Mouse (Mus musculus) forebrain, postnatal 0 days (tissue): ENCODE data around the gene Cdk19. TPM values are rescaled to one million over a fixed set of nuclear protein-coding genes. Genes with fewer than 3 reads are reported as not detected.

Source experiments
- ATAC-seq: fragments of 200-750 bp; cut with Nextera tagmentation; 2 replicates; pipeline ENCODE4 v1.8.0; 2017; ENCODE audit warnings: mild to moderate bottlenecking, moderate library complexity
- DNase-seq: peaks from one replicate; pipeline ENCODE4 v3.0.0-alpha.2; 2015
- H3K27ac ChIP-seq: fragments of 300-500 bp; sonication (generic); 2 replicates; pipeline ENCODE4 v1.5.1; 2014; ENCODE audit warnings: low read depth, mild to moderate bottlenecking, antibody characterized with exemption, low read length, moderate library complexity, mixed read lengths
- H3K27me3 ChIP-seq: fragments of 300-500 bp; sonication (generic); 2 replicates; pipeline ENCODE4 v1.6.1; 2014; ENCODE audit warnings: mild to moderate bottlenecking, low read length, mixed read lengths; ENCODE audit not compliant: insufficient read depth
- H3K36me3 ChIP-seq: fragments of 300-500 bp; sonication (generic); 2 replicates; pipeline ENCODE4 v1.6.1; 2014; ENCODE audit warnings: mild to moderate bottlenecking, moderate library complexity; ENCODE audit not compliant: insufficient read depth
- H3K4me1 ChIP-seq: fragments of 300-500 bp; sonication (generic); 2 replicates; pipeline ENCODE4 v1.6.1; 2014; ENCODE audit warnings: antibody characterized with exemption; ENCODE audit not compliant: insufficient read depth
- H3K4me2 ChIP-seq: fragments of 300-500 bp; sonication (generic); 2 replicates; pipeline ENCODE4 v1.6.1; 2014; ENCODE audit warnings: low read depth, mild to moderate bottlenecking, moderate library complexity
- H3K4me3 ChIP-seq: fragments of 300-500 bp; sonication (generic); 2 replicates; pipeline ENCODE4 v1.5.1; 2014; ENCODE audit warnings: low read depth, low read length, mixed read lengths
- H3K9ac ChIP-seq: fragments of 300-500 bp; sonication (generic); 2 replicates; pipeline ENCODE4 v1.6.1; 2014; ENCODE audit warnings: mild to moderate bottlenecking
- H3K9me3 ChIP-seq: fragments of 300-500 bp; sonication (generic); 2 replicates; pipeline ENCODE4 v1.6.1; 2016; ENCODE audit warnings: low read length
- CTCF ChIP-seq: sonication (generic); IDR thresholded peaks from 2 replicates; pipeline ENCODE4 v1.5.1; 2016; ENCODE audit warnings: antibody characterized with exemption, control low read depth, low read depth
- WGBS: fragments of 180-500 bp; shearing (Covaris S2); extraction: QIAGEN DNeasy Blood & Tissue Kit; methylation state at CpG from one replicate; pipeline ENCODE4 v1.1.7; 2014; 5-methylcytosine and 5-hydroxymethylcytosine counted together
- polyA plus RNA-seq: library from polyadenylated mRNA; unstranded; fragments of >200 nt; fragmentation: Nextera tagmentation; extraction: Ambion mirVana; gene quantifications from 2 replicates; pipeline ENCODE4 v1.2.1, GENCODE M21; 2015
- total RNA-seq: library from RNA; depleted of rRNA; stranded (reverse); fragments of >200 nt; gene quantifications from 2 replicates; pipeline ENCODE4 v1.2.3, GENCODE M21; 2014

Cdk19 gene
- total and polyA plus RNA-seq, 2 experiments from 2014 or later, result 11.5 to 33.7 TPM

- Histone ChIP-seq H3K27ac (no peak overlapping the region), H3K9ac (no peak overlapping the region), H3K4me2 (no peak overlapping the region), H3K9me3 (no peaks in the 10 kb centered on the region), H3K36me3 (peaks cover 37% of the 10 kb centered on the region), H3K4me1 (no peaks in the 10 kb centered on the region), H3K4me3 (no peak overlapping the region), H3K27me3 (no peaks in the 10 kb centered on the region)
- ATAC-seq, result no peak
- 89% methylated on average over 5 of the region's 5 CpGs for WGBS
- no peak for DNase-seq
- no peak for TF ChIP-seq CTCF
Observed at GRCm38 (mm10) chr10:40476535-40477285, 137.3 kb downstream of the Cdk19 start.

GRCm38 (mm10) chr10:40477426-40478075, 138.2 kb downstream of the Cdk19 start:
- TF ChIP-seq CTCF, result no peak
- Histone ChIP-seq H3K9ac (no peak overlapping the region), H3K36me3 (peaks cover 37% of the 10 kb centered on the region), H3K9me3 (no peaks in the 10 kb centered on the region), H3K27me3 (no peaks in the 10 kb centered on the region), H3K4me3 (no peak overlapping the region), H3K4me1 (no peaks in the 10 kb centered on the region), H3K4me2 (no peak overlapping the region), H3K27ac (no peak overlapping the region)
- WGBS, result 96% methylated on average over 18 of the region's 18 CpGs
- no peak for DNase-seq
- no peak for ATAC-seq

- H3K9ac ChIP-seq, result no peak overlapping the region
- WGBS, result 95% methylated on average over 3 of the region's 3 CpGs
- TF ChIP-seq CTCF, result no peak
- H3K4me1 ChIP-seq, result no peaks in the 10 kb centered on the region
- no peaks in the 10 kb centered on the region for H3K27me3 ChIP-seq
- no peak overlapping the region for H3K4me3 ChIP-seq
- no peak overlapping the region for H3K4me2 ChIP-seq
- no peak for ATAC-seq
- H3K36me3 ChIP-seq, result peaks cover 37% of the 10 kb centered on the region
- DNase-seq, result no peak
- no peak overlapping the region for H3K27ac ChIP-seq
- no peaks in the 10 kb centered on the region for H3K9me3 ChIP-seq
Observed at GRCm38 (mm10) chr10:40478626-40479025, 139.3 kb downstream of the Cdk19 start.

- no peak for TF ChIP-seq CTCF
- Histone ChIP-seq H3K4me3 (no peak overlapping the region), H3K27ac (no peak overlapping the region), H3K4me2 (no peak overlapping the region), H3K4me1 (no peaks in the 10 kb centered on the region), H3K27me3 (no peaks in the 10 kb centered on the region), H3K9me3 (no peaks in the 10 kb centered on the region), H3K36me3 (peaks cover 37% of the 10 kb centered on the region), H3K9ac (no peak overlapping the region)
- ATAC-seq, result no peak
- 92% methylated on average over 1 of the region's 1 CpGs for WGBS
- no peak for DNase-seq
Observed at GRCm38 (mm10) chr10:40479216-40479615, 139.9 kb downstream of the Cdk19 start.

- no peaks in the 10 kb centered on the region for H3K27me3 ChIP-seq
- TF ChIP-seq CTCF, result no peak
- DNase-seq (no peak), ATAC-seq (no peak)
- no peaks in the 10 kb centered on the region for H3K4me1 ChIP-seq
- H3K9ac ChIP-seq, result no peak overlapping the region
- H3K4me3 ChIP-seq, result no peak overlapping the region
- H3K36me3 ChIP-seq, result peaks cover 34% of the 10 kb centered on the region
- WGBS, result 75% methylated on average over 8 of the region's 8 CpGs
- no peaks in the 10 kb centered on the region for H3K9me3 ChIP-seq
- no peak overlapping the region for H3K4me2 ChIP-seq
- no peak overlapping the region for H3K27ac ChIP-seq
Observed at GRCm38 (mm10) chr10:40479621-40480193, 140.3 kb downstream of the Cdk19 start.

- no peaks in the 10 kb centered on the region for H3K27me3 ChIP-seq
- H3K36me3 ChIP-seq, result peaks cover 21% of the 10 kb centered on the region
- ATAC-seq, result no peak
- DNase-seq, result no peak
- TF ChIP-seq CTCF, result no peak
- no peak overlapping the region for H3K4me3 ChIP-seq
- no peak overlapping the region for H3K9ac ChIP-seq
- no peaks in the 10 kb centered on the region for H3K9me3 ChIP-seq
- no peaks in the 10 kb centered on the region for H3K4me1 ChIP-seq
- no peak overlapping the region for H3K4me2 ChIP-seq
- WGBS, result 80% methylated on average over 3 of the region's 3 CpGs
- H3K27ac ChIP-seq, result no peak overlapping the region
Observed at GRCm38 (mm10) chr10:40481534-40481933, 142.2 kb downstream of the Cdk19 start.

GRCm38 (mm10) chr10:40482285-40482684, 142.9 kb downstream of the Cdk19 start:
- TF ChIP-seq CTCF, result no peak
- no peak for DNase-seq
- no peaks in the 10 kb centered on the region for H3K4me1 ChIP-seq
- no peak overlapping the region for H3K4me3 ChIP-seq
- H3K9ac ChIP-seq, result no peak overlapping the region
- no peak for ATAC-seq
- no peak overlapping the region for H3K4me2 ChIP-seq
- no peak overlapping the region for H3K27ac ChIP-seq
- 73% methylated on average over 6 of the region's 6 CpGs for WGBS
- H3K27me3 ChIP-seq, result no peaks in the 10 kb centered on the region
- peaks cover 14% of the 10 kb centered on the region for H3K36me3 ChIP-seq
- H3K9me3 ChIP-seq, result no peaks in the 10 kb centered on the region
